Mouse (Mus musculus) layer of hippocampus, adult 9-10 months (tissue): ENCODE results near the gene Nhsl1.

ENCODE experiments used
- DNase-seq: peaks from one replicate; pipeline ENCODE4 v3.0.0; 2022; ENCODE audit warnings: low spot score

Gene Nhsl1

DNA sequence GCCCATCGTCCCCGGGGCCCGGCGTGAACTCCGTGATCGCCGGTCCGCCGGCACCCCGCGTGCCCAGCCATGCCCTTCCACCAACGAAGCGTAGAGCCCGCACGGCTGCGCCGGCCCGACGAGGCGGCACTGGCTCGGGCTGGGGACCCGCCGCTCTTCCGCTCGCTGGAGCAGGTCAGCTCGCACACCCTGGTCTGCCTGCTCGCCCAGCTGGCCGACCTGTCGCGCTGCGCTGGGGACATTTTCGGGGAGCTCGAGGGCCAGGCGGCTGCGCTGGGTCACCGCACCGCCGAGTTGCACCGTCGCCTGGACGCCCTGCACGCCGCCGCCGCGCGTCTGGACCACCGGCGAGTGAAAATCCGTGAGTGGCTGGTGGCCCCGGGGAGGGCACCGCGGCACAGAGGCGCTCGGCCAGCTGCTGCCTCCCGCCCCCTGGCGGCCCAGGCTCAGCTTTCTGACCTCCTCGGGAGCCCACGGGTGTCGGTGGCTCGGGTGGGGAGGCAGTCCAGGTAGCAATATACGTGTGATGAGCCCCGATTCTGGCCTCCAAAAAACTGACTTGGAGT is at the start of gene Nhsl1:
Nhsl1 (plus strand) TSS at position 70 of the 566 bp plus-strand sequence.
- no peak for DNase-seq

DNA sequence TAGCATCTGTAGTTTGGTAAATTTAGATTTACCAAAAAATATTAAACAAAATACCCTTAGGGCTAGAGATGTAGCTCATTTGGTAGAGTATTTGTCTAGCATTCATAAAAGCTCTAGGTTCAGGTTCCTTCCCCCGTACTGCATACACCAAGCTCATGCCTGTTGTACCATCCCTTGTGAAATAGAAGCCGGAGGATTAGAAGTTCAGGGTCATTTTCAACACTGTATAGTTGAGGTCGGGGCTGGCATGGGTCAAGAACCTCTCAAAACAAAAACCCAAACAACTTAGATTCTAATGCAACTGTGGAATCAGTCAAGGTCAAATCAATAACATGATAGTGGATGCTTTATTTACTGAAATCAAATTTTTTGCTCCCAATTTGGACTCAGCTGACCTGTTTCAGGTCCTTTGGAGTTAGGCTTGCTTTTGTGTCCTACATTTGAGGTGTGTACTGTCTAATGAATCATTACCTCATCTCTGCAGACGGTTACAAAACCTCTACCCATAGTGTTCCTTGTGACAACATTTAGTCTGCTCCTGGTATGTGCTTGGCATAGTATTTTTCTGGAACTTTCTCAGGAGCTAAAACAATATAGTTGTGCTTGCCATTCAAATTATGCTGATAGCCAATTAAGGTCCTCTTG is 42.6 kb upstream of the Nhsl1 start:
- DNase-seq = no peak

DNA sequence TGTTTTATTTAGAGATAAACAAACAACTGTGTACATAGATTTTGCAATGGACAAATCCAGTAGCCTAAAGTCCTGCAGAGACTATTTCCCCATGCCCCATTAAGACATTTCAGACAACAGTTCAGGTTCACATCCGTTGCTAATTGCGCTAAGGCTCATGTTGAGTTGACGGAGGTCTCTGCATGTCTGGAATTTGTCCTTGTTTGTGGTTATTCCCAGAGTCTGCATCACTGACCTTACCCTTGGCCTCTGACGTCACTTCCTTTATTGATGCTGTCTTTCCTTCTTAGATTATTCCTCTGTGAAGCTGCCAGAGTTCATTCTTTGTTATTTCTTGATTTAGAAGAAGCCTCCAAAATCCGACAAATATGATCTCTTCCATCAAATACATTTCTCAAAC is 34.8 kb upstream of the Nhsl1 start:
- no peak for DNase-seq

DNA sequence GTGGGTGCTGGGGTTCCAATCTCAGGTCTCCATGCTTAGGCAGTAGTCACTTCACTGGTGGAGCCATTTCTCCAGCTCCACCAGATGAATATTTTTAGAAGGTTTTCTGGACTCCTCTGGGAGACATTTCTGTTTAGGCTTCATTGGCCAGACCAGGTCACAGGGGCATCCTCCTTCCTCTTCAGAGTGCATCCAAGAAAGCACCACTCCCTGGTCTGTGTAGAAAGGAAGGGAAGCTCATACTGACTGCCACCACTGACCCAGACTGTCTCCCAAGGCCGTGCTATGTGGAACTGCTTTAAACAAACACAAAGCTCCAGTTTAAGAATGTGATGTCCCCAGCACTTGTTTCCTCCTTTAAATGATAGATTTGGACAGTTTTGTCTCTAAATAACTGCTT is 29.3 kb upstream of the Nhsl1 start:
- DNase-seq = no peak

DNA sequence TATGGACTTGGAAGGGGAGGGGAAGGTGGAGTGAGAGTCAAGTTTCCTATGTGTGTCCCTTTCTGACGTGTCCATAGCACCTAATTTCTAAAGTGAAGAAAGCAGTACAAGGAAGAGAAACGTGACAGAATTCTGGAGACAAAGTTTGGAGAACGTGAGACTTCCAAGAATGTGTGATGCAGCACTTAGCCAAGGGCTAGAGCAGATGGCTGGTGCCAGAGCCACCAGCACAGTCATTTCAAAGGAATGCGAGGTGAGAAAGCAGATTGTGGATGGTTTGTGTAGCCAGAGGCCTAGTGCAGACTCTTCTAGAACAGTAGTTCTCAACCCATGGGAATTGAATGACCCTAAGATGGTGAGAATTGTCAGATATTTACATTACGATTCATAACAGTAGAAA is 13.7 kb upstream of the Nhsl1 start:
- DNase-seq = no peak

DNA sequence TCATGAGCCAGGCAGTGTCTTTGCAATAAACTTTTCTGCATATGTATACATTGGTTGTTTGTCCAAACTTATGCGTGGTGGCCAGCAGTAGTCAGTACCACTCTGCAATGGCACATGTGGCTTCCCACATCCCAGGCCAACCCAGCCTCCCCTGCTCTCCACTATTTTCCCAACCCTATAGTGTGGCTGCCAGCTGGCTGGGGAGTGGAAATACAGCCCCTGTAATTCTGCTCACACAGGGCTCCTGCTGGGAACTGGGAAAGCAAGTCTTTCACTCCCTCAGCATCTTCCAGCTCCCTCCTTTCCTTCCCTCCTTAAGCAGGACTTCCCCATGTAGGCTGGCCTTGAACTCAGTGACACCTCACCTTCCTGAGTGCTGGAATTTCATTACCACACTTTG is 3.7 kb upstream of the Nhsl1 start:
- no peak for DNase-seq

DNA sequence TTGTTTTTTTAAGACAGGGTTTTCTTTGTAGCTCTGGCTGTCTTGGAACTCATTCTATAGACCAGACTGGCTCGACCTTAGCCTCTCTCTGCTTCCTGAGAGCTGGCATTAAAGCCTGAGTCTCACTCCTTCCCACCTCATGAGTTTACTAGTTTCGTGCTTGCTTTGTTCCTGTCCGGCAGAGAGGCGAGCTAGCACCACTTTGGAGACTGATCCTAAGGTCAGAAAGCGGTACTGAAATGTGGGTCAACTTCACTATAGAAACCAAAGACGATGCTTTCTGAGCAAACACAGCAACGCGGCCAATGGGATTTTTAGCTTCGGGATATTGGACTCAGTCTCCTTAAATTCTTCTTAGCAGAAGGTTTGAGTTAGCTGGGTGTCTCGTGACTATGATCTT is 1.3 kb upstream of the Nhsl1 start:
- no peak for DNase-seq

DNA sequence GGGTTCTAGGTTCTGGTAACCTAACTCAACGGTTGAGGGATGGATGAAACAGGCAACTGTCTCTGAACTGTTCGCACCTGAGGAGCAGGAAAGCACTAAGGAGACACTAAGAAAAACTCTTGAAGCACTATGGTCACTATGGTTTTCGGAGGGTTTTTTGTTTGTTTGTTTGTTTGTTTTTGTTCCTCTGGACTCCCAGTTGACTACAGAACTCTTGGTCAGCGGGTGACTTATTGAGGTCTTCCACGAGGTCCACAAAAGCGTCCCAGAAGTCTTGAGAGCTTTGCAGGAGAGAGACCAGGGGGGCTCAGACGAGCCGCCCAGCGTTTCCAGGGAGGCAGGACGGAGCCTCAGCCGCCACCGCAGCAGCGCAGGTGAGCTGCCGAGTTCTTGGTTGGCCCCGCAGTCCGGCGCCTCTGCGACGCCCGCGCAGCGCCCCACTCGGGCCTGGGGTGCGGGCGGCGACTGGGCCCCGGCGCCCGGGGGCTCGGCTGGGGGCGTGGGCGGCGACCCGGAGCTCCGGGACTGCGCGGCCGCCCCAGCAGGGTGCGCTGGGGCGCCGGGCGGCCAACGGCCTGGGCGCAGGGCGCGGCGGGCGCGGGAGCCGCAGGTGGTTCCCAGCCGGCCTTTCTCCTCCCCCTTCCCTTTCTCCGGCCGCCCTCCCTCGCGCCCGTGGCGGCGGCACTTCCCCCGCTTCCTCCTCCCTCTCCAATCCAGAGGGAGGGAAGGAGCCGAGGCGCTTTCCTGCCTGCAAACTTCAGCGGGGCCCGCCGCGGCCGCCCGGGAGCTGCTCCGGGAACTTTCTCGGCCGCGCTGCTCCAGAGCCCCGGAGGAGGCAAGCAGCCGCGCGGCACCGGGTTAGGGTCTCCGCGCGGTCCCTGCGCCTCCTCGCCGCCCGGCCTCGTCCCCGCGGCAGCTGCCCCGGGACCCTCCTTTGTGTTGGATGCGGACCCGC is 547 bp upstream of the Nhsl1 start:
- DNase-seq = no peak

DNA sequence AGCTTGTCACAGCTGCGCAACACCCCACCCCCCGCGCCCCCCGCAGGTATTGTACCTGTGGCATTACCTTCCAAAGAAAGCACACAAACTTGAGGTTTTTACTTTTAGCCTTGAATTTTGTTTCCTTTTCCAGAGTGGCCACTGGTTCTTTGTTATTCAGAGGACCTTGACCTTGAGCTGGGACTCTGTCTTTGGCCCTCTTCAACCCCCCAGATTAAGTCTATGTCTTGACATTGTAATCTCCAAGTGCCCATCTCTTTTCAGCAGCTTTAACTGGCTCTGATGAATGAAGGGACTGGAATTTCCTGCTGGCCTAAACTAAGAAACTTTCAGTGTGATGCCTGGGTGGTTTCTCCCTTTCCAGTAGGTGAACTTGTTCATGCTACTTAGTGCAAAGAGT is 906 bp downstream of the Nhsl1 start:
- DNase-seq = no peak

DNA sequence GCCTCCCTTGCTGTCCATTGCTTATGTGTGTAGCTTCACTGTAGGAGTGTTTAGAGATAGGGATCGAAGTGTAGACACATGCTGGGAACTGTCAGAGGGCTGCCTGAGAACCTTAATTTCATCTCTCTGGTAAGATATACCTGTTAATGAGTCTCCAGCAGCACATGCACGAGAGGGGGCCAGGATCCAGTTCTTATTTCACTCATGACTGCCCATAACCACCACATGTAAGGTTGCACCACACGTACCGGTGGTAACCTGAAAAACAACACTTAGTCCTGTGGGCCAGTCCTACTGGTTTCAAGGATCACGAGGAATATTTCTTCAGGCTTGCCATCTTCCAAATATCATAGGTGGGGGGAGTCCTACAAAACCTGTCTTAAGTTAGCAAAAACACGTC is 3.1 kb downstream of the Nhsl1 start:
- DNase-seq = no peak

DNA sequence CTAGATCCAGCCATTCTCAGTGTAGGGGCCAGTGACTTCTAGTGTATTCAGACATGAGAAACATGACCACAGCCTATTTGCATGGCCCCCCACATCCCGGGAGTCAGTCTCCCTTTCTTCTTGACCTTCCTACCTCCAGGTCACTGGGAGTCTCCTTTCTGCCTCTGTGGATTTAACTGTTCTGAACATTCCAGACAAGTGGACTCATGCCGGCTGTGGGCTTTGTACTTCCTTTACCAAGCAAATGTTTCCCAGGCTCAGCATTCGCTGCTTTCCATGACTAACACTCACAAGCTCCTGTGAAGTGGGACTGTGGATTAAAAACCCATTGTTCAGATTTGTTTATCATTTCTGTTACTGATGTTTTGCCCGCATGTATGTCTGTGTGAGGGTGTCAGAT is 4.9 kb downstream of the Nhsl1 start:
- DNase-seq = no peak

DNA sequence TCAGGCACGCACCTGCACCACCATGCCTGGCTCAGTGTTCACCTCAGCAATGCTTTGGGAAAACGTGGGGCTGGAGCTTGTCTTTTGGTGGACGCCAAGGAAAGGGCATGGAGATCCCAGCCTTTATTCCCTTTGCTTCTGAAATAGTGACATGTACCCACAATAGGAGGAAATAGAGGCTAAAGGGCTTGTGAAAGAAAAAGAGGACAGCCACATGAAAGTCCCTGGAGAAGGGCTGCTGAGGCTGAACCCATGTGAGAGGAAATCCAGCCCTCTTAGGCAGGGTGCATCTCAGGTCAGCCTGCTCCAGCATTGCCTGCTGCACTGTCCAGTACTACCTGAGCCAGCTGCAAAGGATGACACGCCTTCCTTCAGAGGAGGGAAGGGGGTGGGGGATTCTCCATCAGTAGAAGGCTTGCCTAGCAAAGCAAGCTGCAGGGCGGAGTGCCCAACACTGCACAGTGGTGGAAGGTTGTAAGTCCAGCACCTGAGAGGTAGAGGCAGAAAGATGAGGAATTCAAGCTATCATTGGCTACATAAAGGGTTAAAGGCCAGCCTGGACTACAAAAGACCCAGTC is 9.6 kb downstream of the Nhsl1 start:
- no peak for DNase-seq

DNA sequence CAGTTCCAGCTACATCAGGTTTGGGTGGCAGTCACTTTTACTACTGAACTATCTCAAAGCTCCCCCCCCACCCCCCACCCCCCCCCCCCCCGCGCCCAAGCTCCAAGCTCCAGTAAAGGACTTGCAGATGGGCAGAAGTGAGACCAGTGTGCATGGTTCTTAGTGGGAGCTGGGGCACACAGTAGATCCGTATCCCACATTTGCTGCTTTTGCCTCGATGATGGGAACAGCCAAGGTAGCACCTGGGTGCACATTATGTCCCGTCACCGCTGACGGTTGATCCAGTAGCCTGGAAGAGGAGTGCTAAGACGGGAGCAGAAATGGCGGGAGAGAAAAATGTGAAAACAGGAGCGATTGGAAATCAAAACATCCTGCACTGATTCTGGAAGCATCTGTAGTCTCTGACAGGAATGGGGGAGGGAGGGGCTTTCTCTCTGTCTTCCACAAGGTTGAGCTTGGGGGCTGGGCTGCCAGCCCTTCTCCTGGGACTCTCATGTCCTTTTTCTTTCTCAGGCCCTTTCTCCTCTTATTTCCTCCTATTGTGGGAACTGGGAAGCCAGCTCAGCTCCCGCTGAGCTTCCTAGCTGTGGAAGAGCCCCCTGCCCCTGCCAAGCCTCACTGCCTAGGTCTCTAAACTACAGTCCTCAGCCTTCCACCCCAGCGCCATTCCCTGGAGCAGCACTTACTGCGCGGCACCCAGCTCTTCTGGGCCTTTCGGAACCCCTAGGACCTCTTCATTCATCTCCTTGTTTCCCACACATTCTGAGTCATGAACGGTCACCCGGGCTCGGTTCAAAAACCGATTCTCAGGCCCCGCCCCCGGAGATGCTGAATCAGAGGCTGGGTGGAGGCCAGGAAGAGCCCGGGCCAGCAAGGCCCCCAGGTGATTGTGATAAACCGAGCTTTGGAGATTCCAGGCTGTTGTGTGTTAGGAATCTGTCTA is 10.6 kb downstream of the Nhsl1 start:
- no peak for DNase-seq

DNA sequence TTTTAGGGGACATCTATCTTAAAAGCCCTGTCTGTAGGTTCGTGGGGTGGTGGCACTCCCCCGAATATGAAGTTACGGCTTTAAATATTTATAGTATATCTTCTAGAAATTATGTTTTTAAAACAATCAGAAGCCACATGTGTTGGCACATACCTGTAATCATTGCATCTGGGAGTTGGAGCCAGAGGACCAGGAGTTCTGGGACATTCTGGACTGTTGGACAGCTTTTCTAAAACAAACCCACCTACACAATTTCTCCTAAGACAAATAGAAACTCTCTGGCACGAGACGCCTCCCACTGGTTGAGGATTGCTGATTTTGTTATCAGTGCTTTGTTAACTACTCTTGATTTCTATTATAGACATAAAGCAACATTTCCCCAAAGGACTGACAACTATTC is 11.7 kb downstream of the Nhsl1 start:
- DNase-seq = no peak

DNA sequence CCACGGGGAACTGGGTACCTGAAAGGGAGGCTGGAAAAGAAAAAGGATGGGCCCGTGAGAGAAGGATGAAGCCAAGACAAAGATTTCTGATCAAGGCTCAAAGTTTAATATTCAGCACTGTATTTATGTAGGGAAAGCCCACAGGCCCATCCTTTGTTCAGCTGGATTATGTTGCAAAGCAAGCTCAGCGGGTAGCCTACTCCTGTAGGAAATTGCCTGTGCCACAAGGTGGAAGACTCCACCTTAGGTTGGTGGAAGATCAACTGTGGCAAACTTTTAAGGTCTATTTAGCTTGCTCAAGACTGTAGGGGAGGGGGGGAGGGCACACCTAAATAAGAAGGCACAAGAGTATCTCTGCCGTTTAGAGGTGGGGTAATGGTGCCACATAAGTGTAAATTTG is 14.8 kb downstream of the Nhsl1 start:
- DNase-seq = no peak

DNA sequence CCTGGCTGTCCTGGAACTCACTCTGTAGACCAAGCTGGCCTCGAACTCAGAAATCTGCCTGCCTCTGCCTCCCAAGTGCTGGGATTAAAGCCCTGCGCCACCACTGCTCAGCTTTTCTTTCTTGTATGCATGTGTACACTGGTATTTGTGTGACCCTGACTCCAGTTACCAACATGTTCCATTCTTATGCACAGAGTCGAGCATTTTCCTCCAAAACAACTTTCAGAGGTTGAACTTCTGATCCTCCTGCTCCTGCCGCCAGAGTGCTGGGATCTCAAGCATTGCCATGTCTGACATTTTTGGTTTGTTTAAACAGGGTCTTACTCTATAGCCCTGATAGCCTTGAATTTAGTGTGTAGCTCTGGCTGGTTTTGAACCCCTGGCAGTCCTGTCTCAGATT is 15.4 kb downstream of the Nhsl1 start:
- DNase-seq = no peak

DNA sequence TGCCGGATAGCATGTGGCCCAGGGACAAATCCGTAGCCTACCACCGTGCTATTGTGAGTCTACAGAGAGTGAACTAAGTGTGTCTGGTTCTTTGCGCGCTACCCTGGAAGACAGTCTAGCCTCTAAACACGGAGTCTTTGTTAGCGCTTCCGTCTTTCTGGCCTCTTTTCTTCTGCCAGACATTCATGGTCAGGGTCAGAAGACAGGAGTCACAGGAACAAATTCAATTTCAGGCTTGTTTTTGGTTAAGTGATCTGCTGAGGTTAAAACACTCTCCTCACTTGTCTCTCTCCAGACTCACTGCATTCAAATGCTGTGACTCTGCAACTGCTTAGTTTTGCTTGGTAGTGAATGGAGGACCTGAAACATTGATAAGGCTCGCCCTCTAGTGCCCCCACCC is 15.9 kb downstream of the Nhsl1 start:
- DNase-seq = no peak

DNA sequence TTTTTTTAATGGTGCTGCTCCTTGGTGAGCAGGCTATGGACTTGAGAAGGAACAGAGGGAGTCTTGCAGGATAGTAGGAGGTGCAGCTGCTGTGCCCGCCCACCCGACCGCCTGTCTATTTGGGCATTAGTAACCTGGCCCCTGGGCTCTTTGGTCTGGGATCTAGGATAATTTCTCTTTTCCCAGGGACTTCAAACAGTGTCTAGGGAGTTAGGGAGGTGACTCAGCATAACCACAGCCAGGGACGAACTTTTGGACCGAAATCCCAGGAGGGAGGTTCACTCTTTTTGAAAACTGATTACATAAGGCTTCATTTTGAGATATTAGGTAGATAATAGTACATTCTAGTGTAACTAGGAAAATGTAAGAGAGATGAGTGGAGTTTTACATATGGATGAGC is 18.9 kb downstream of the Nhsl1 start:
- DNase-seq = no peak

DNA sequence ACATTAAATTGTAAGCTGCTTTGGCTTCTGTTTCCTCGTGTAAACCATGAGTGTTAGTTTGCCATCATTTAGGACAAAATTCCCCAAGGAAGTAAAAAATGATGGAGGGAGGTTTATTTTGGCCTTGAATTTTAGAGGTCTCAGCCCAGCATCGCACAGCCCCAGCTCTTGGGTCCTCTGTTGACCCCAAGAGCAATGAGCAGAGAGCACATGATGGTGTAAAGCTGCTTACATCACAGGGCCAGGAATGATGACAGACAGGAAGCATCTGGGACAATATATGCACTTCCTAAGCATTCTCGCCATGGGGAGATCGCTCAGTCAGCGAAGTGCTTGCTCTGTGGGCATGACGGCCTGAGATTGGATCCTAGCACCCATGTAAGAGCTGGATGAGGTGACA is 20.6 kb downstream of the Nhsl1 start:
- DNase-seq = no peak

DNA sequence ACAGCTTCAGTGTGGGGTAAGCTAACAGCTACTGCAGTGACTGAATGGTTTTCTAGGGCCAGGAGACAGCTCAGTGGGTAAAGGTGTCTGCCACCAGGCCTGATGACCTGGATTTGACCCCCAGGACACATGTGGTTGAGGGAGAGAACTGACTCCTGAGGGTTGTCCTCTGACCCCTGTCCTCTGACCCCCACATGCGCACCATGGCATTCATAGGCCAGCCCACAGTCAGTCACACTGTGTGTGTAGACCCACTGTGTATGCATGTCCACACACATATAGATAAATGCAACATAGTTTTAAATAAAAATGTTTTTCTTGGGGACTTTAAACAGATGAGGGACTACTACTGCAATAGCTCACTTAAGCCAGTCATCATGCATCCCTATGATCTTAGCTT is 22.1 kb downstream of the Nhsl1 start:
- no peak for DNase-seq

DNA sequence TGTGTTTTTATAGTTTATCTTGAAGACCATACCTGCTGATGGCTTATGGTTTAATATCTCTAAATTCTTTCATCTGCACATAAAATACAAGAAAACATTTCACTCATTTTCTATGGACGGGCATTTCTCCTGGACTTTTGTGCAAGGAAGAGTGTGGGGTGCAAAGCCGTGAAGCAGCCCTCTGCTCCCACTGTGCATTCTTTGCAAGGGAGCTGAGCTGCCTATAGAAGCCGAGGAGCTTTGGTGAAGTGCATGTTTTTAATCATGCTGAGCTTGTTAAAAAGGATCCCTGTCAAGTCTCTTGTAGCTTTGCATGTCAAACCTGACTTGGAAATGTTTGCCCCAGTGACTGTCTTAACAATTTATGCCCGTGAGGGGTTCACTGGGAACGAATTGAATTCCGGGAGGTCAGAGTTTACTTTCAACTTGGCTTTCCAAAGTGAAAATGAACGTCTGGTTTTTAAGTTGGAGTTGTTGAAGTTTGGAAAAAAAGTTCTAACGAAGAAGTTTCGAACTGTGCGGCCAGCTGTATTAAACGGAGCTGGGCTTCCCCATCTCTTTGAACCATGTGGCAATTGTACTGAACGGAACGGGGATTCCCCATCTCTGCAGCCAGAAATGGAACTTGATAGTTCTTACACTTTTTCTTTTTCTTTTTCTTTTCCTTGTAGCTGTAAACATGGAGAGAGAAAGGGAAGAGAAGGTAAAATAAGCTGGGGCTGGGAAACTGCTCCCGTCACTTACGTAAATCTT is 22.8 kb downstream of the Nhsl1 start:
- DNase-seq = no peak
